Mouse (Mus musculus): ENCODE measurements around the gene Tfcp2.

Tfcp2 gene

GRCm38 (mm10) chr15:100448572-100448971 is 103.2 kb downstream of the Tfcp2 start:
- no peak for DNase-seq (ENCODE audit: low spot score in 2 of 2)

Data from frontal cortex, postnatal 10 days (tissue).